Mouse (Mus musculus): ENCODE data around the gene Col1a1.
A peak's percentile ranks its signal among the peaks of the same experiment; 100 is the strongest.

The Col1a1 gene

GRCm38 (mm10) chr11:94994947-94995772, 59.1 kb downstream of the Col1a1 start:
- no peak for DNase-seq (ENCODE audit: low read depth, low spot score)

- peak; percentile 80 for DNase-seq (ENCODE audit: low read depth, low spot score)
Measured at GRCm38 (mm10) chr11:94996101-94996500, 60.1 kb downstream of the Col1a1 start.

- DNase-seq (ENCODE audit: low read depth, low spot score), result no peak
Measured at GRCm38 (mm10) chr11:94996984-94997383, 61.0 kb downstream of the Col1a1 start.

GRCm38 (mm10) chr11:94997596-94997995, 61.6 kb downstream of the Col1a1 start:
- DNase-seq (ENCODE audit: low read depth, low spot score), result no peak

DNA sequence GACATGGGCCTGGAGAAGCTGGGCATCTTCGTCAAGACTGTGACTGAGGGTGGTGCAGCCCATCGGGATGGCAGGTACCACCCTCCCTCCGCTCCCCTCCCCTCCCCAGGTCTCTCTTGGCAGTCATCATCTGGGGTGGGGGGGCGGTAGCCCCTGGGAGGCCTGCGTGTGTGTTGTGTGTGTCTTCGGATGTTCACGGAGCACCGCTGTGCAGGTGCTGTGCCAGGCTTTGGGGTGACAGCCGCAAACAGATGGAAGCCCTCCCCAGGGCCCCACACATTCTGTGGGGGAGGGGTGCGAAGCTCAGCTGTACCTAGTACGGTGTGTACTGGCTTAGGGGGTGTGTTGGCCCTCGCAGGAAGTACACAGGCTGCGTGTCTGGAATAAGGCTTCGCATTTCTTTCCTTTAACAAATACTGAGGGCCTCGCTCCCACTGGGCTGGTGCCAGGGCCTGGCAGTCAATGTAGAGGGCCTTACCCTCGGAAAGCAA, 62.1 kb downstream of the Col1a1 start:
- peak; percentile 65 for DNase-seq (ENCODE audit: low read depth, low spot score)

DNA sequence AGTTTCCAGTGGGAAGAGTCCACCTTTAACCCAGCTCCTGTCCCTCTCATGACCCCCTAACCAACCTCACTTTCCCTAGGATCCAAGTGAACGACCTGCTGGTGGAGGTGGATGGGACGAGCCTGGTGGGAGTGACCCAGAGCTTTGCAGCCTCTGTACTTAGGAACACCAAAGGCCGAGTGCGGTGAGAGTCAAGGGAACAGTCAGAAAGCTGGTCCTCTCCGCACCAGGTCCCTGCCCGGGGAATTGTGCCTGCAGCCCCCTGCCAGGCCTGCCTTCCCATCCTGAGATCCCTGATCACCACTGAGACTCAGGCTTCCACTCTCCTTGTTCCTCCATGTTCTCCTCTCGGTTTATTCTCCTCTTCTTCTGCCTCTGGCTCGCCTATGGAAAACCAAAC, 64.1 kb downstream of the Col1a1 start:
- no peak for DNase-seq (ENCODE audit: low read depth, low spot score)

- DNase-seq (ENCODE audit: low read depth, low spot score), result no peak
Measured at GRCm38 (mm10) chr11:95000548-95000947, 64.5 kb downstream of the Col1a1 start.

DNA sequence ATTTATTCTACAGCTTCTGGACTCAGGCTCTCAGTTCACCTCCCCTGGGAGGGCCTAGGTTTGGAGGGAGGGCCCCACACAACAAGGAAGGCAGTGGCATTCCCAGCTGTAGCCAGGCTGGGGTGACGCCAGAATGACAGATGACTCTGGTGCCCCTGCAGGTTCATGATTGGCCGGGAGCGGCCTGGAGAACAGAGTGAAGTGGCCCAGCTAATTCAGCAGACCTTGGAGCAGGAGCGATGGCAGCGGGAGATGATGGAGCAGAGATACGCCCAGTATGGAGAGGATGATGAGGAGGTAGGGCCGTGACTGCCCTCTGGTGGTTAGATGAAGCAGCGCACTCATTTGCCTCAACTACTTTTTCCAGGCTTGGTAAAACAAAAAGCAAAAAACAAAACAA, 65.0 kb downstream of the Col1a1 start:
- DNase-seq (ENCODE audit: low read depth, low spot score), result peak; percentile 97

GRCm38 (mm10) chr11:95001584-95002347, 65.7 kb downstream of the Col1a1 start:
- DNase-seq (ENCODE audit: low read depth, low spot score), result no peak

Data from brain, adult 2 months (tissue).